Mouse (Mus musculus) embryonic fibroblast, embryonic 13.5 days (primary cell): Measurements from ENCODE around the gene Ctnnd2.

ENCODE experiments used
- CTCF ChIP-seq: IDR thresholded peaks from 2 replicates; pipeline ENCODE4 v1.5.1; 2011; ENCODE audit warnings: mild to moderate bottlenecking, control low read depth, low read length, moderate library complexity, borderline replicate concordance; ENCODE audit not compliant: insufficient read depth
- POLR2A ChIP-seq: IDR thresholded peaks from 2 replicates; pipeline ENCODE4 v1.6.1; 2011; ENCODE audit warnings: low read depth, mild to moderate bottlenecking, control low read depth, low read length, moderate library complexity

GRCm38 (mm10) chr15:30697356-30697755 lies 525.0 kb downstream of the Ctnnd2 start:
- TF ChIP-seq CTCF (no peak), POLR2A (no peak)
